Mouse (Mus musculus) midbrain, embryonic 14.5 days (tissue): ENCODE measurements at regions not wholly inside any gene's neighbourhood (a gene's known extent, or its start where the extent isn't known, plus 50 kb on each side); places are given as distances from the start of the nearest gene placed in this dataset.

Experiments used
- ATAC-seq: fragments of 200-750 bp; cut with Nextera tagmentation; 2 replicates; pipeline ENCODE4 v1.8.0; 2017; ENCODE audit warnings: moderate number of reproducible peaks, moderate library complexity; ENCODE audit not compliant: low FRiP score, low TSS enrichment
- DNase-seq: peaks from one replicate; pipeline ENCODE4 v3.0.0-alpha.2; 2015
- H3K27ac ChIP-seq: fragments of 300-500 bp; sonication (generic); replicated peaks from 2 replicates; pipeline ENCODE4 v1.5.1; 2014; ENCODE audit warnings: mild to moderate bottlenecking, low read depth, low read length, moderate library complexity
- H3K27me3 ChIP-seq: fragments of 300-500 bp; sonication (generic); 2 replicates; pipeline ENCODE4 v1.6.1; 2014; ENCODE audit warnings: low read length, control low read depth, mixed read lengths; ENCODE audit not compliant: control insufficient read depth, insufficient read depth
- H3K36me3 ChIP-seq: fragments of 300-500 bp; sonication (generic); 2 replicates; pipeline ENCODE4 v1.6.1; 2014; ENCODE audit warnings: low read length, control low read depth; ENCODE audit not compliant: control insufficient read depth, insufficient read depth
- H3K4me1 ChIP-seq: fragments of 300-500 bp; sonication (generic); 2 replicates; pipeline ENCODE4 v1.6.1; 2014; ENCODE audit warnings: mild to moderate bottlenecking, antibody characterized with exemption, low read length, control low read depth; ENCODE audit not compliant: control insufficient read depth, insufficient read depth
- H3K4me2 ChIP-seq: fragments of 300-500 bp; sonication (generic); 2 replicates; pipeline ENCODE4 v1.6.1; 2014; ENCODE audit warnings: mild to moderate bottlenecking, low read length, moderate library complexity
- H3K4me3 ChIP-seq: fragments of 300-500 bp; sonication (generic); replicated peaks from 2 replicates; pipeline ENCODE4 v1.5.1; 2014; ENCODE audit warnings: low read depth, low read length
- H3K9ac ChIP-seq: fragments of 300-500 bp; sonication (generic); replicated peaks from 2 replicates; pipeline ENCODE4 v1.6.1; 2014; ENCODE audit warnings: mild to moderate bottlenecking, low read length, moderate library complexity
- H3K9me3 ChIP-seq: fragments of 300-500 bp; sonication (generic); 2 replicates; pipeline ENCODE4 v1.6.1; 2016; ENCODE audit warnings: low read length, control low read depth, mixed read lengths; ENCODE audit not compliant: control insufficient read depth
- WGBS: fragments of 180-500 bp; shearing (Covaris S2); extraction: QIAGEN DNeasy Blood & Tissue Kit; methylation state at CpG from one replicate; pipeline ENCODE4 v1.1.7; 2014; 5-methylcytosine and 5-hydroxymethylcytosine counted together

- Histone ChIP-seq H3K27ac (no peak overlapping the region), H3K9ac (no peak overlapping the region), H3K36me3 (no peaks in the 10 kb centered on the region), H3K4me2 (no peak overlapping the region), H3K27me3 (no peaks in the 10 kb centered on the region), H3K4me1 (no peaks in the 10 kb centered on the region), H3K9me3 (no peaks in the 10 kb centered on the region), H3K4me3 (no peak overlapping the region)
- WGBS = 56% methylated on average over 1 of the region's 1 CpGs
- no peak for DNase-seq
- no peak for ATAC-seq
Measured at GRCm38 (mm10) chr10:98660747-98661146, 253.5 kb upstream of the Atp2b1 start.

DNA sequence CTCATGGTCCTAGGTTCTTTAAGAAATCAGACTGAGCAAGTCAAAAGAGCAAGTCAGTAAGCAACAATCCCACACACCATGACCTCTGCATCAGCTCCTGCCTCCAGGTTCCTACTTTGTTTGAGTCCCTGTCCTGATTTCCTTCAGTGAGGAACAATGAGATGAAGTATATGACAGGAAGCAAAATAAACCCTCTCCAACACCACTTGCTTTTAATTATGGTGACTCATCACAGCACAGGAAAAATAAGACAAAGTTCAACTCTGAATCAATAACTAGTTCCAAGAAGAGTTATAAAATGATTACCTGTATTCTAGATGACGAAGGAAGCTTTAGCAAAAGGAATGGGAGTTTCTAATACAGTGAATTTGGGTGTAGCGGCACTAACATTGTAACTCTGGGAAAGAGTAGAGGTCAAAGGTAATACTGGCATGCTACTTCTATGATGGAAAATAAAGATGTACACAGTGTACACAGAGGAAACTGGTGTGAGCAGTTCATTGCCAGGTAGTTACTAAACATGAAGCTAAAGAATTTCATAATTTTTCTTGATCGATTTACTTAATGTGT is 248.2 kb upstream of the Atp2b1 start:
- Histone ChIP-seq H3K36me3 (no peaks in the 10 kb centered on the region), H3K9ac (no peak overlapping the region), H3K9me3 (no peaks in the 10 kb centered on the region), H3K27me3 (no peaks in the 10 kb centered on the region), H3K4me2 (no peak overlapping the region), H3K27ac (no peak overlapping the region), H3K4me1 (no peaks in the 10 kb centered on the region), H3K4me3 (no peak overlapping the region)
- no peak for DNase-seq
- 95% methylated on average over 3 of the region's 3 CpGs for WGBS
- no peak for ATAC-seq

DNA sequence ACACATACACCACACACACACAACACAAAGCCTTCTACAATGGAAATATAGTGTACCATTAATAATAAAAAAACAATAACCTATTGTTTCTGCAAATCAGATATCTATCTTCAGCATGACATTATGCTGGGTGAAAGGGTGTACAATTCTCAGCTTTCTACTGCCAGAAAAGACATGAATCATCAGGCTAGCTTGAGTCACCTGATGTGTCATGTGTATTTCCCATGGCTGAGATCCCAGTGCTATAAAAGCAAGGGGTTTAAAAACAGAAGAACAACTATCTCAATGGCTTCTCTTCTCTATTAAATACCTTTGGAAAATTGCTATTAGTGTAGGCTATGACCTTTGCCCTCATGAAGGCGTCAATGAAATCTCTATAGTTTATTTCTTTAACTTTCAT is 246.5 kb upstream of the Atp2b1 start:
- Histone ChIP-seq H3K4me3 (no peak overlapping the region), H3K9ac (no peak overlapping the region), H3K4me2 (no peak overlapping the region), H3K27ac (no peak overlapping the region), H3K4me1 (no peaks in the 10 kb centered on the region), H3K27me3 (no peaks in the 10 kb centered on the region), H3K36me3 (no peaks in the 10 kb centered on the region), H3K9me3 (no peaks in the 10 kb centered on the region)
- ATAC-seq (no peak), DNase-seq (no peak)
- WGBS = 79% methylated on average over 1 of the region's 1 CpGs

- Histone ChIP-seq H3K4me3 (no peak overlapping the region), H3K27ac (no peak overlapping the region), H3K4me1 (no peaks in the 10 kb centered on the region), H3K4me2 (no peak overlapping the region), H3K36me3 (no peaks in the 10 kb centered on the region), H3K9me3 (no peaks in the 10 kb centered on the region), H3K27me3 (no peaks in the 10 kb centered on the region), H3K9ac (no peak overlapping the region)
- DNase-seq = no peak
- WGBS = 78% methylated on average over 1 of the region's 1 CpGs
- ATAC-seq = no peak
Measured at GRCm38 (mm10) chr10:98674131-98674530, 240.1 kb upstream of the Atp2b1 start.

- H3K4me2 ChIP-seq = no peak overlapping the region
- no peak overlapping the region for H3K9ac ChIP-seq
- WGBS = 85% methylated on average over 2 of the region's 2 CpGs
- no peaks in the 10 kb centered on the region for H3K4me1 ChIP-seq
- H3K27me3 ChIP-seq = no peaks in the 10 kb centered on the region
- no peak for DNase-seq
- no peak overlapping the region for H3K27ac ChIP-seq
- H3K4me3 ChIP-seq = no peak overlapping the region
- H3K36me3 ChIP-seq = no peaks in the 10 kb centered on the region
- no peaks in the 10 kb centered on the region for H3K9me3 ChIP-seq
- ATAC-seq = no peak
Measured at GRCm38 (mm10) chr10:98676907-98677306, 237.3 kb upstream of the Atp2b1 start.

GRCm38 (mm10) chr10:98678234-98678633 is 236.0 kb upstream of the Atp2b1 start:
- no peaks in the 10 kb centered on the region for H3K9me3 ChIP-seq
- no peak for DNase-seq
- no peak overlapping the region for H3K9ac ChIP-seq
- H3K4me1 ChIP-seq = no peaks in the 10 kb centered on the region
- ATAC-seq = no peak
- H3K4me2 ChIP-seq = no peak overlapping the region
- H3K27ac ChIP-seq = no peak overlapping the region
- H3K36me3 ChIP-seq = no peaks in the 10 kb centered on the region
- H3K4me3 ChIP-seq = no peak overlapping the region
- WGBS = 96% methylated on average over 4 of the region's 4 CpGs
- H3K27me3 ChIP-seq = no peaks in the 10 kb centered on the region

DNA sequence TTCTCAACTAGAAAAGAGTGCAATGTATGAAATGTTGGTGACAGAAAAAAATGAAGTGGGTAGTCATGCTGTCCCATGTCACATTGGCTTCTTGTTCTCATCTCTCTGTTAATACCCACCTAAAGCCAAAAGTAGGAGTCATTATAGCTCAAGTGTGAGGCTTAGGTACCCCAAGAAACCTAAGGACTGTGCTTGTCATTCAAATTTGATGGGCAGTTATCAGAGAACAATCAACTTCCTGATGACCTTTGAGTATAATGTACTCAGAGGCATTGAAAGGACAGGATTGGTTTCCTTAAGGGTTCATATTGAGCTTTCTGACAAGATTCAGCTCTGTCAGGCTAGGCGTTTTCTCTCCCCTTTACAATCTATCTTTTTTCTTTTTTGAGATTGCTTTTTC is 231.8 kb upstream of the Atp2b1 start:
- H3K9me3 ChIP-seq = no peaks in the 10 kb centered on the region
- no peaks in the 10 kb centered on the region for H3K36me3 ChIP-seq
- no peak overlapping the region for H3K9ac ChIP-seq
- WGBS = 88% methylated on average over 1 of the region's 1 CpGs
- H3K4me2 ChIP-seq = no peak overlapping the region
- no peak overlapping the region for H3K27ac ChIP-seq
- no peak overlapping the region for H3K4me3 ChIP-seq
- DNase-seq (no peak), ATAC-seq (no peak)
- no peaks in the 10 kb centered on the region for H3K27me3 ChIP-seq
- H3K4me1 ChIP-seq = no peaks in the 10 kb centered on the region

DNA sequence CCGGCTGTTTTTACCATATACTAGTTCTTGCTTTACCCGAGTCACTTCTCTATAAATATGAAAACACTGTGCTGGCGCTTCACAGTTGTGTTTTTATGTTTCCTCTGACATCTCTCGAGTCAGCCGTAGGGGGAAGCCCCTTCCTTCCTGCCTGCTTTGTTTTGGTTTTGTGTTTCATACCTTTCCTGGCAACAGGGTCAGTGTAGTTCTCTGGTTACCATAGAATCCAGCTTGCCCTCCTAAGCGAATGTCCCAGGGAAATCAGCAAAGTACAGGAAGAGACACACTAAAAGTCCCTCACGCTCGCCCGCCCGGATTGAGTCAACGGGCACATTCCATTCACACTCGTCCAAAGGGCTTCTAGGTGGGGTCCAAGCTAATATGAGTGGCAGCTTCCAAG is 230.0 kb upstream of the Atp2b1 start:
- Histone ChIP-seq H3K4me1 (no peaks in the 10 kb centered on the region), H3K9me3 (no peaks in the 10 kb centered on the region), H3K9ac (no peak overlapping the region), H3K36me3 (no peaks in the 10 kb centered on the region), H3K4me3 (no peak overlapping the region), H3K4me2 (no peak overlapping the region), H3K27me3 (no peaks in the 10 kb centered on the region), H3K27ac (no peak overlapping the region)
- ATAC-seq (no peak), DNase-seq (no peak)
- WGBS = 70% methylated on average over 12 of the region's 12 CpGs

- ATAC-seq = no peak
- H3K36me3 ChIP-seq = no peaks in the 10 kb centered on the region
- 79% methylated on average over 8 of the region's 8 CpGs for WGBS
Measured at GRCm38 (mm10) chr10:98684707-98685106, 229.5 kb upstream of the Atp2b1 start.

More at GRCm38 (mm10) chr10:98684707-98685106, 229.5 kb upstream of the Atp2b1 start:
- no peaks in the 10 kb centered on the region for H3K9me3 ChIP-seq
- no peaks in the 10 kb centered on the region for H3K4me1 ChIP-seq
- no peak for DNase-seq
- no peak overlapping the region for H3K4me2 ChIP-seq
- H3K27ac ChIP-seq = no peak overlapping the region
- H3K27me3 ChIP-seq = no peaks in the 10 kb centered on the region
- H3K4me3 ChIP-seq = no peak overlapping the region
- no peak overlapping the region for H3K9ac ChIP-seq
